Mouse (Mus musculus): Measurements from ENCODE around the gene Fhl3. TPM values are rescaled to one million over a fixed set of nuclear protein-coding genes. Genes with fewer than 3 reads are reported as not detected.
"Not testable (repeated sequence)": the region's sequence is repeated elsewhere in the genome, so short reads cannot be mapped to it uniquely, and the experiment has no call there.

Gene Fhl3
- polyA plus RNA-seq, 1 experiment from 2014 or later: 15.4 TPM

DNA sequence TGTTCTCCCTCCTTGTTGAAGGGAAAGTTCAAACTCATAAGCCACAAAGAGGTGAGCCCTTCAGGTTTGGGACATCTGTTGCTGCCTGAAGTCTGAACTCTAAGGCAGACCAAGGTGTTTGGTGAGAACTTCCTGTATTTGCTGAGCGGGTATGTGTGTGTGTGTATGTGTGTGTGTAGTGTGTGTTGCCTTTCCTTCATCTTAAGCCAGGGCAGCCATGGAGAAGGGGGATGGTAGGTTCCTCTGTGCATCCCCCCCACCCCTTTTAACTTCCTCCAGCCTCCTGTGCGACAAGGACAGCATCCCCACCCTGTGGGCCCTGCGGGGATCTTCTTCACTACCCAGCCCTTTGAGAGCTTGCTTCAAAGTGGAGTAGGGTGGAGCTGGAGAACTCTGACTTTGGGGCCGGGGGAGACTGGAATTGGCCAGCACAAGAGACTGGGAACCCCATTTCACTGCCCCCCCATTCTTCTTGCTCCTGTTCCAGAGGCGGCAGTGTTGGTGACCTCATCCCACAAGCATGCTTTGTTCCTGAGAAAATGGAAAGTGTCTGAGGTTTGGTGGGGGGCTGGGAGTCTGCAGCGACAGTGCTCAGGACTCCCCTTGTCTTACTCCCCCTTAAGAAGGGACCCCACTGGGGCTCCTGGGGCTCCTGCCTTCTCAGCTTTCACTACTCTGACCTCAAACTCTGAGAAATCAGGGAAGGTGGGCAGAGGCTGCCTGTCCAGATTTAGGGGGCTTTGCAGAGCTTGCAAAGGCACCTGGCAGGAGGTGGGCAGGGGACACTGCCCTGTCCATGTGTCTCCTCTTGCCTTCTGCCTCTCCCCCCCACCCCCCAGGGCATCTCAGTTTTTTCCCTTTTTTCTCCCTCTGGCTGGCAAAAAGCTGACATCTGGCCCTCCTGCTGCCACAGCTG, 3.6 kb downstream of the Fhl3 start:
- H3K36me3 ChIP-seq: peaks cover 22% of the 10 kb centered on the region
- 3% methylated on average over 6 of the region's 6 CpGs for WGBS
- peak overlapping the region; percentile 88 for H3K27ac ChIP-seq
- peaks cover 77% of the 10 kb centered on the region for H3K4me1 ChIP-seq
- peak overlapping the region; percentile 23 for H3K4me3 ChIP-seq
- H3K9me3 ChIP-seq: no peaks in the 10 kb centered on the region
- no peak for ATAC-seq (ENCODE audit: insufficient number of reproducible peaks, low FRiP score, low TSS enrichment, low read depth)
- no peak overlapping the region for H3K9ac ChIP-seq
- peak overlapping the region; percentile 40 for H3K4me2 ChIP-seq
- no peaks in the 10 kb centered on the region for H3K27me3 ChIP-seq

GRCm38 (mm10) chr4:124704797-124705474, 4.4 kb downstream of the Fhl3 start:
- peaks cover 22% of the 10 kb centered on the region for H3K36me3 ChIP-seq
- H3K9me3 ChIP-seq: no peaks in the 10 kb centered on the region
- H3K4me3 ChIP-seq: peak overlapping the region; percentile 23
- peak overlapping the region; percentile 88 for H3K27ac ChIP-seq
- ATAC-seq (ENCODE audit: insufficient number of reproducible peaks, low FRiP score, low TSS enrichment, low read depth): no peak
- H3K27me3 ChIP-seq: no peaks in the 10 kb centered on the region
- 15% methylated on average over 11 of the region's 11 CpGs for WGBS
- peaks cover 78% of the 10 kb centered on the region for H3K4me1 ChIP-seq
- H3K9ac ChIP-seq: no peak overlapping the region
- peak overlapping the region; percentile 40 for H3K4me2 ChIP-seq

DNA sequence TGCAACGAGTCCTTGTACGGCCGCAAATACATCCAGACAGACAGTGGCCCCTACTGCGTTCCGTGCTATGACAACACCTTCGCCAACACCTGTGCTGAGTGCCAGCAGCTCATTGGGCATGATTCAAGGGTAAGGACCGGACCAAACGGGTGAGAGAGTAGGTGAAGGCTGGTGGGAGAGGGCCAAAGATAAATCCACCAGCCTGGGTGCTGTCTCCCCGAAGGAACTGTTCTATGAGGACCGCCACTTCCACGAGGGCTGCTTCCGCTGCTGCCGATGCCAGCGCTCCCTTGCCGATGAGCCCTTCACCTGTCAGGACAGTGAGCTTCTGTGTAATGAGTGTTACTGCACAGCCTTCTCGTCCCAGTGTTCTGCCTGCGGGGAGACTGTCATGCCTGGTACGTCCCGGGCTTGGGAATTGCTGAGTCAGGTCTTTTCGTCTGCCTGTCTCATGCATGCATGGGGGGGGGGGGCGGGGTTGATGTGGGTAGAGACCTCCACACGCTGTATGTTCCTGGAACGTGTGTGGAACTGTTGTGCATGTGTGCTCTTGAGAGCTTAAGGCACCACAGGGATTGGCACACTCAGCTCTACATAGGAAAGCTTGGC, 5.3 kb downstream of the Fhl3 start:
- Histone ChIP-seq H3K36me3 (peaks cover 22% of the 10 kb centered on the region), H3K4me2 (no peak overlapping the region), H3K4me3 (no peak overlapping the region), H3K4me1 (peaks cover 82% of the 10 kb centered on the region), H3K27me3 (no peaks in the 10 kb centered on the region), H3K9ac (no peak overlapping the region), H3K9me3 (no peaks in the 10 kb centered on the region), H3K27ac (peak overlapping the region; percentile 88)
- 81% methylated on average over 23 of the region's 23 CpGs for WGBS
- no peak for ATAC-seq (ENCODE audit: insufficient number of reproducible peaks, low FRiP score, low TSS enrichment, low read depth)

DNA sequence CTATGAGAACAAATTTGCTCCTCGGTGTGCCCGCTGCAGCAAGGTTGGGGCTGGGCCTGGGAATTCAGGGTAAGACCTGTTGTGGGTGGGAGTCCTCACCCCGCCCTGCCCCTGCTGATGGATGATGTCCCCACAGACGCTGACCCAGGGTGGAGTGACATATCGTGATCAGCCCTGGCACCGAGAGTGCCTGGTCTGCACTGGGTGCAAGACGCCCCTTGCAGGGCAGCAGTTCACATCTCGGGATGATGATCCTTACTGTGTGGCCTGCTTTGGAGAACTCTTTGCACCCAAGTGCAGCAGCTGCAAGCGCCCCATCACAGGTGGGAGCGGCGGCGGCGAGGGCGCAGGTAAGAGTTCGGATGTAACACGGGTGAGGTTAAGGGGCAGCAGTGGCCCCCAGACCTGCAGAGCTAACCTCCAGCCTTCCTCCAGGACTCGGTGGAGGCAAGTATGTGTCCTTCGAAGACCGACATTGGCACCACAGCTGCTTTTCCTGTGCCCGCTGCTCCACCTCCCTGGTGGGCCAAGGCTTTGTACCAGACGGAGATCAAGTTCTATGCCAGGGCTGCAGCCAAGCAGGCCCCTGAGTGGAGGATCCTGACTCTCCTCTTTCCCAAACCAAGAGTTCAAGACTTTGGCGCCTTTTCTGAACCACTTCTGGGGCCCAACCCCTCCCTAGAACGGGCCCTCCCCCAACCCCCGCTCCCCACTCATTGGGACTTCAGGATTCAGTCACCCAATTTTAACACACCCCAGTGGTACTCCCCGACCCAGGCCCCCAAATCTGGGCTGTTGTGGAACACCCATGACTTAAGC, 7.1 kb downstream of the Fhl3 start:
- ATAC-seq (ENCODE audit: insufficient number of reproducible peaks, low FRiP score, low TSS enrichment, low read depth); H3K9ac ChIP-seq; H3K4me3 ChIP-seq; H3K9me3 ChIP-seq; H3K27me3 ChIP-seq; H3K4me2 ChIP-seq: not testable (repeated sequence)
- H3K4me1 ChIP-seq: peaks cover 75% of the 10 kb centered on the region
- whole genome bisulfite sequencing: 82% methylated on average over 25 of the region's 25 CpGs
- H3K36me3 ChIP-seq: peaks cover 22% of the 10 kb centered on the region
- H3K27ac ChIP-seq: peak overlapping the region; percentile 95

GRCm38 (mm10) chr4:124708200-124708517, 7.7 kb downstream of the Fhl3 start:
- H3K27me3 ChIP-seq; H3K9me3 ChIP-seq; H3K4me3 ChIP-seq; ATAC-seq (ENCODE audit: insufficient number of reproducible peaks, low FRiP score, low TSS enrichment, low read depth); H3K9ac ChIP-seq: not testable (repeated sequence)
- Histone ChIP-seq H3K27ac (peak overlapping the region; percentile 95), H3K36me3 (peaks cover 22% of the 10 kb centered on the region), H3K4me1 (peaks cover 72% of the 10 kb centered on the region), H3K4me2 (peak overlapping the region; percentile 51)
- 14% methylated on average over 1 of the region's 1 CpGs for WGBS

DNA sequence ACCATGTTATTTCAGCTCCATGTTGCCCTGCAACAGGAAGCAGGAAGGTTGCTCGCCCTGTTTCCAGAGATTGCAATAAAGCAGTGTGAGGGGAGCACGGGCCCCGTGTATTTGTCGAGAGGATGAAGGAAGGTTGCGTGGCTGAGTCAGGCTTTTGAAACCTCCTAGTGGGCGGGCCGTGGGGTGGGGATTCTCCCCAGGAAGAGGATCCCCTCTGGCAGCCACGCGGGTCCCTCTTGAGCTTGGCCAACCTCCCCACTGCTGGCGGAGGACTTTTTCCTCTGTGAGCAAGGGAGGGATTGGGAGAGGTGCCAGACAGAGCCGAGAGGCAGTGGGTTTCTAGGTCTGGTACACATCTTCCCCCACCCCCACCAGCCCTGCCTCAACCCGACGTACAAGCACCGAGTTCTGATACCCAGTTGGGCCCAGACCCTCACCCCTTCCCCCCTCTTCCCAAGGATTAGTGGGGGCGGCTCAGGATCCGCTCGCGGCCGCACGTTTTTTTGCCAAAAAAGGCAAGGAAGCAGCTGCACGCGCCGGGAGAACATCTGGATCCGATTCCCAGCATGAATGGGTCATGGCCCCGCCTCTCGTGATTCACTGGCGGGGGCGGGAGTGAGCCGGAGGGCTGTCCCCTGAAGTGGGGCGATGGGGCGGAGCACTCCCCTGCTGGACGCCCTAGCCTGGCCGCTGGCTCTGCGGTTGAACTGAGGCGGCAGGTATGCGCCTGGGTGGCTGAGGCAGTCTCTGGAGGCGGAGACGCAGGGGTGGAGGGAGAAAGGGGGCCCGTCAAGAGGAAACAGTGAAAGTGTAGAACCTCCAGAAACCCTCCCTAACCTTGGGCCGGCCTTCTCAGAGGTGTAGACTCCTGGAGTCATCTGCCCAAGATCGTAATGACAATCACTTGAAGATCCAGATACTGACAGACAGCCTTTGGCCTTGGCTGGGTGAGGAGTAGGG, 8.3 kb downstream of the Fhl3 start:
- peak overlapping the region; percentile 51 for H3K4me2 ChIP-seq
- H3K27me3 ChIP-seq: no peaks in the 10 kb centered on the region
- H3K9me3 ChIP-seq: no peaks in the 10 kb centered on the region
- H3K36me3 ChIP-seq: peaks cover 22% of the 10 kb centered on the region
- peak overlapping the region; percentile 95 for H3K27ac ChIP-seq
- H3K4me1 ChIP-seq: peaks cover 66% of the 10 kb centered on the region
- peak overlapping the region; percentile 37 for H3K4me3 ChIP-seq
- 2% methylated on average over 41 of the region's 41 CpGs for WGBS
- peak; percentile 89 for ATAC-seq (ENCODE audit: insufficient number of reproducible peaks, low FRiP score, low TSS enrichment, low read depth)
- no peak overlapping the region for H3K9ac ChIP-seq

- Histone ChIP-seq H3K9me3 (no peaks in the 10 kb centered on the region), H3K36me3 (peaks cover 22% of the 10 kb centered on the region), H3K4me2 (peak overlapping the region; percentile 51), H3K27ac (peak overlapping the region; percentile 95), H3K4me1 (peaks cover 57% of the 10 kb centered on the region), H3K27me3 (no peaks in the 10 kb centered on the region), H3K9ac (0 out of 2 replicates have a peak overlapping the region, but pooled peaks have one; percentile 23), H3K4me3 (peak overlapping the region; percentile 27)
- 3% methylated on average over 18 of the region's 18 CpGs for WGBS
- ATAC-seq (ENCODE audit: insufficient number of reproducible peaks, low FRiP score, low TSS enrichment, low read depth): no peak
Observed at GRCm38 (mm10) chr4:124709961-124710446, 9.5 kb downstream of the Fhl3 start.

DNA sequence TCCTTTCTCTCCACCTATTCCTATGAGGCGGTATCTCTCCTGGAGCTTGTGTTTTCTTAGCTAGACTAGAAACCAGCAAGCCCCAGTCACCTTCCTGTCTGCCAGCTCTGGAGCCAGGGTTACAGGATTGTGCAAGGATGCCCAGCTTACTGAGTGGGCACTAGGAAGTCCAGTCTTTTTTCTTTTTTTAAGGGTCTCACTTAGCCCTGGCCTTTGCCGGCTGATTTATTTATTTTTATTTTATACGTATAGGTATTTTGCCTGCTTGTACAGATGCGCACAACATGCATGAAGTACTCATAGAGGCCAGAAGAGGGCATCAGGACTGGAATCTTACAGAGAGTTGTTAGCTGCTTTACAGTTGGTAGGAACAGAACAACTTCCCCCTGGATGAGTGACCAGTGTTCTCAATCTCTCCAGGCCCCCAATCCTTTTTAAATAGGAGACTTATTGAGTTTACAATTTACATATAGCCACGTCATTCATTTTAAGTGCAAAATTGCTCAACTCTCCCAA, 10.3 kb downstream of the Fhl3 start:
- WGBS: 10% methylated on average over 5 of the region's 5 CpGs
- Histone ChIP-seq H3K27me3 (no peaks in the 10 kb centered on the region), H3K9ac (no peak overlapping the region), H3K9me3 (no peaks in the 10 kb centered on the region), H3K27ac (peak overlapping the region; percentile 95; the same call in 1 of the 2 replicates), H3K36me3 (peaks cover 19% of the 10 kb centered on the region), H3K4me2 (no peak overlapping the region), H3K4me3 (no peak overlapping the region), H3K4me1 (peaks cover 56% of the 10 kb centered on the region)
- ATAC-seq (ENCODE audit: insufficient number of reproducible peaks, low FRiP score, low TSS enrichment, low read depth): no peak

- WGBS: 79% methylated on average over 6 of the region's 6 CpGs
- Histone ChIP-seq H3K9ac (no peak overlapping the region), H3K4me1 (peaks cover 48% of the 10 kb centered on the region), H3K27me3 (no peaks in the 10 kb centered on the region), H3K27ac (no peak overlapping the region), H3K36me3 (peaks cover 17% of the 10 kb centered on the region), H3K4me2 (no peak overlapping the region), H3K4me3 (no peak overlapping the region), H3K9me3 (no peaks in the 10 kb centered on the region)
- no peak for ATAC-seq (ENCODE audit: insufficient number of reproducible peaks, low FRiP score, low TSS enrichment, low read depth)
Observed at GRCm38 (mm10) chr4:124712618-124713017, 12.1 kb downstream of the Fhl3 start.

DNA sequence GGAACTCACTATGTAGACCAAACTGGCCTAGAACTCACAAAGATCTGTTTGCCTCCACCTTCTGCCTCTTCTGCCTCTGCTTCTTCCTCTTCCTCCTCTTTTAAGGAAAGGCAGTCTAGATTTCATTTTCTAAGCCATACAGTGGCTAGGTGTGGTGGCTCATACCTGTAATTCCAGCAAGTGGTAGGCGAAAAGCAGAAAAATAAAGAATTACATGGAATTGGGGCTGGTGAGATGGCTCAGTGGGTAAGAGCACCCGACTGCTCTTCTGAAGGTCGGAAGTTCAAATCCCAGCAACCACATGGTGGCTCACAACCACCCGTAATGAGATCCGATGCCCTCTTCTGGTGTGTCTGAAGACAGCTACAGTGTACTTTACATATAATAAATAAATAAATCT, 13.3 kb downstream of the Fhl3 start:
- not testable (repeated sequence) for H3K27ac ChIP-seq; ATAC-seq (ENCODE audit: insufficient number of reproducible peaks, low FRiP score, low TSS enrichment, low read depth); H3K9ac ChIP-seq; H3K4me3 ChIP-seq; H3K4me2 ChIP-seq; H3K9me3 ChIP-seq; H3K27me3 ChIP-seq
- WGBS: 71% methylated on average over 5 of the region's 5 CpGs
- H3K36me3 ChIP-seq: peaks cover 27% of the 10 kb centered on the region
- peaks cover 40% of the 10 kb centered on the region for H3K4me1 ChIP-seq
